Mouse (Mus musculus): ENCODE results near the gene B4galt4.

GRCm38 (mm10) chr16:38767761-38768160 lies 25.7 kb downstream of the B4galt4 start:
- no peak for TF ChIP-seq CTCF (conservative IDR thresholded peaks at IDR 0.05; ENCODE audit: insufficient read depth, insufficient read length, low read depth, low read length)
- TF ChIP-seq POLR2A (IDR thresholded peaks at IDR 0.05; ENCODE audit: low read depth, low read length), result no peak

Data from kidney, adult 2 months (tissue).